Mouse (Mus musculus): Measurements from ENCODE around the gene Kif17.

Kif17 gene

GRCm38 (mm10) chr4:138343341-138343837 is 93.2 kb downstream of the Kif17 start:
- no peak for DNase-seq

- DNase-seq: no peak
Measured at GRCm38 (mm10) chr4:138344891-138345545, 94.8 kb downstream of the Kif17 start.

DNA sequence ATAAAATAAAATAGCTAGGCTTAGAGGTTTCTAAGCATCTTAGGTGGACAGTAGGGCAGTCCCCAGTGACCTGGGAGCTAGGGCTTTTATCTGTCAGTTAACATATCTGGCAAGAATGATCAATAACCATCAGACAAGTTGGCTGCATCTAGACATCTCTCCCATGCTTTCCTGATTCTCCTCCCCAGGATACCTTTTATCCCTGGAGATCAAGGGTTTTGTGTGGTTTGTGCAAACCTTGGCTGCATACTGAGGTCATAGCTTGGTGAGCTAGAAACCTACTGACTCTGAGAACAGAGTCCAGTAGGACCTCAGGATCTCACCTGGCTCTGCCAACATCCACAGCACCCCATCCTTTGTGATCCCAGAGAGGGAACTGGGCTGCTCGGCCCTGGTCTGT is 97.0 kb downstream of the Kif17 start:
- no peak for DNase-seq

DNA sequence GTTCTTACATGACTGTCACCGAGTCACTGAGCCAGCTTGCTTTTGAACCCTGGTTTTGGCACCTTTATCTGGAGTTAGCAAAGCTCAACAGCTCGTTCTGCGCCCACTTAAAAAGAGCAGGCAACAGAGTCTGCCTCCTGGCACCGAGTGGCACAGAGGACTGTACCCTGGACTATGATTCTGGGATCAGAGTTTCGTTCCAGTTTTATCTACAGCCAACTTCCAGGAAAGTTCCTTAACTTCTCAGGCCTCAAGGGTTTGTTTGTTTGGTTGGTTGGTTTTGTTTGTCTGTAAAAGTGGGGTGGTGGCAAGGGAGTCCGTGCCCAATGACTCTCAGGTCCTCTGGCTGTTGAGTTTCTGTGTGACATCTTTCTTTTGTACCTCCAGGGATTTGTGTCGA is 98.5 kb downstream of the Kif17 start:
- no peak for DNase-seq

Data from right cerebral cortex, postnatal 25 days (tissue).